Mouse (Mus musculus): ENCODE results near the gene Ybx3. TPM values are rescaled to one million over a fixed set of nuclear protein-coding genes. Genes with fewer than 3 reads are reported as not detected.

Gene Ybx3
- 8.9 TPM for polyA plus RNA-seq (2017; shearing (Covaris generic))

DNA sequence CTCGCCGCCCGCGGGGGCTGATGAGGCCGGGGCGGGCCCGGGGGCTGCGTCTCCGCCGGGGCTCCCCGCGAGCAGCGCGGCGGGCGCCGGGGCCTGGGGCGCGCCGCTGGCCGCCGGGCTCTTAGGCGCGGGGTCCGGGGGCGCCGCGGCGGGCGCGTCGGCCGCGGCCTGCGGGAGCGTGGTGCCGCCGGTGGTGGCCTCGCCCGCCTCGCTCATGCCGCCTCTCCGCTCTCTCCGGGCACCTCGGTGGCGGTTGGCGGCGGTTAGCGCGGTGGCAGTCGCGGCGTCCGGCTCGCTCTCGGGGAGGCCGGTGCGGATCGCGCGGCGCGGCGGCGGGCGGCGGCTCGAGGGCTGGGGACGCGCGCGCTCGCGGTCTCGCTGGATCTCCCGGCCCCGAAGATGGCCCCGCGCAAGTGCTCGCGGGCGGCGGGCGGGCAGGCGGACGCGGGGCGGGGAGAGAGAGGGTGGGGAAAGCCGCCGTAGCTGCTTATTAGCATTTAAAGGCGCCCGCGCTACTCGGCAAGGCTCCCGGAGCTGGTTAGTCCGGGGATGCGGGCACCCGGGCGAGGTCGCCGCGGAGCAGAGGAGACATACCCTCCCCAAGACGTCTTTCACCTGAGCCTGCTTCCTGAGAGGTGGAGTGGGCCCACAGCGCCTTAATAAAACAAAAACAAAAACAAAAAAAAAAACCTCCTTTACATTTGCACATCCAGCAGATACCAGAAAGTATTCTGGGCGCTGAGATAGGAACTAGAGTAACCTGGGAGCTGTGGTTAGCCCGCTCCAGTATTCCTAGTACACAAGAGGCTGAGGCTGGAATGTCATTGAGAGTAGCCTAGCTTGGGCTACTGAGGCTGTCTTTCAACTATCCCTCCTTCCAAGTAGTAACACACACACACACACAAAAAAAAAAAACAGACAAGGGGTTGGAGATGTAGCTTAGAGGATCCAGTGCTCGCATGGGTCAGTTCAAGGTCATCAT, at the start of gene Ybx3:
Gene Ybx3 (minus strand): TSS at position 437 of the 982 bp plus-strand sequence.

GRCm38 (mm10) chr6:131353352-131353919, 34.8 kb downstream of the Ybx3 start, which contains the start of gene Styk1:
Gene Styk1, minus strand, starts transcription at chr6:131353597.

Other genes with a start within 250 kb of the Ybx3 start
- gene Klra2, start 141.1 kb downstream of the Ybx3 start, polyA plus RNA-seq (2017; shearing (Covaris generic)) = 0.26 TPM
- 22.6 TPM for gene Magohb, start 95.2 kb downstream of the Ybx3 start, polyA plus RNA-seq (2017; shearing (Covaris generic))
- not detected for gene Styk1, start 34.9 kb downstream of the Ybx3 start, polyA plus RNA-seq (2017; shearing (Covaris generic))
- gene 5430401F13Rik, start 97.9 kb upstream of the Ybx3 start, polyA plus RNA-seq (2017; shearing (Covaris generic)) = not detected
- not detected for gene Gm6619, start 97.9 kb upstream of the Ybx3 start, polyA plus RNA-seq (2017; shearing (Covaris generic))
- not detected for gene Tas2r130, start 242.4 kb upstream of the Ybx3 start, polyA plus RNA-seq (2017; shearing (Covaris generic))